In genomic region chr1:185187135-185187785, GRCm38 (mm10) we compare ENCODE assay signal across 8 mouse cellular contexts. TPM values are rescaled to one million over a fixed set of nuclear protein-coding genes. Genes with fewer than 3 reads are reported as not detected.
DNase-seq lines count a peak whose midpoint lies in the region; ATAC-seq lines count a peak whose summit lies in the region.

No protein-coding gene starts in this region.

- no peak overlapping the region for H3K27ac ChIP-seq in limb, embryonic 11.5 days (replicated peaks; ENCODE audit: low read depth, low read length)
- no peak overlapping the region for H3K27ac ChIP-seq in limb, embryonic 10.5 days
- H3K27ac ChIP-seq in forebrain, embryonic 12.5 days = no peak overlapping the region

- WGBS in limb, embryonic 11.5 days = 73% methylated on average over 13 of the region's 13 CpGs
- 67% methylated on average over 13 of the region's 13 CpGs for WGBS in limb, embryonic 10.5 days
- 66% methylated on average over 13 of the region's 13 CpGs for WGBS in forebrain, embryonic 12.5 days

- no peak overlapping the region for H3K4me2 ChIP-seq in limb, embryonic 11.5 days (ENCODE audit: low read depth, severe bottlenecking)
- H3K4me2 ChIP-seq in forebrain, embryonic 12.5 days = no peak overlapping the region

- no peak overlapping the region for H3K9ac ChIP-seq in limb, embryonic 11.5 days (ENCODE audit: low read length)
- no peak overlapping the region for H3K9ac ChIP-seq in forebrain, embryonic 12.5 days

- no peaks in the 10 kb centered on the region for H3K9me3 ChIP-seq in limb, embryonic 11.5 days (ENCODE audit: control insufficient read depth, low read length)
- no peaks in the 10 kb centered on the region for H3K9me3 ChIP-seq in limb, embryonic 10.5 days (replicated peaks)
- no peaks in the 10 kb centered on the region for H3K9me3 ChIP-seq in forebrain, embryonic 12.5 days

- no peak overlapping the region for H3K4me3 ChIP-seq in limb, embryonic 11.5 days (ENCODE audit: low read depth, low read length)
- H3K4me3 ChIP-seq in limb, embryonic 10.5 days = no peak overlapping the region
- no peak overlapping the region for H3K4me3 ChIP-seq in forebrain, embryonic 12.5 days (replicated peaks)

- no peaks in the 10 kb centered on the region for H3K27me3 ChIP-seq in limb, embryonic 11.5 days (ENCODE audit: control insufficient read depth, insufficient read depth, low read length)
- no peaks in the 10 kb centered on the region for H3K27me3 ChIP-seq in limb, embryonic 10.5 days (ENCODE audit: low read depth, poor library complexity, severe bottlenecking)
- H3K27me3 ChIP-seq in forebrain, embryonic 12.5 days = no peaks in the 10 kb centered on the region

- no peaks in the 10 kb centered on the region for H3K4me1 ChIP-seq in limb, embryonic 11.5 days (ENCODE audit: control insufficient read depth, insufficient read depth, low read length)
- peaks cover 12% of the 10 kb centered on the region for H3K4me1 ChIP-seq in limb, embryonic 10.5 days
- peaks cover 5% of the 10 kb centered on the region; the same call in 1 of the 2 replicates for H3K4me1 ChIP-seq in forebrain, embryonic 12.5 days

- ATAC-seq in cerebellum, adult (ENCODE audit: insufficient number of reproducible peaks, low FRiP score, low TSS enrichment) = 0 out of 2 replicates have a peak, but pooled peaks have one; percentile 45
- ATAC-seq in limb, embryonic 11.5 days (ENCODE audit: insufficient number of reproducible peaks, low FRiP score, low TSS enrichment, low read depth) = no peak
- 0 out of 2 replicates have a peak, but pooled peaks have one; percentile 33 for ATAC-seq in forebrain, embryonic 12.5 days (ENCODE audit: low FRiP score)

- DNase-seq in cerebellum, postnatal 36 days = no peak
- DNase-seq in limb, embryonic 11.5 days (ENCODE audit: low spot score) = peak; percentile 32
- no peak for DNase-seq in limb, embryonic 10.5 days (ENCODE audit: low spot score)
- DNase-seq in lung, postnatal 10 days = peak; percentile 81
- DNase-seq in thymus, postnatal 25 days = no peak
- DNase-seq in urinary bladder, adult 2 months (ENCODE audit: low spot score) = no peak

- no peaks in the 10 kb centered on the region for H3K36me3 ChIP-seq in limb, embryonic 11.5 days (ENCODE audit: control insufficient read depth, insufficient read depth, low read length)
- no peaks in the 10 kb centered on the region for H3K36me3 ChIP-seq in limb, embryonic 10.5 days
- H3K36me3 ChIP-seq in forebrain, embryonic 12.5 days (replicated peaks) = no peaks in the 10 kb centered on the region

RNA-seq across cellular contexts. Expression of gene Rab3gap2, which starts 16.7 kb away (rescaled TPM):
- polyA plus RNA-seq in limb, embryonic 11.5 days (2014; fragmentation: Nextera tagmentation; extraction: Ambion mirVana) = 22.0 and 25.0 TPM in 2 replicates
- 17.7 and 20.6 TPM in 2 replicates for polyA plus RNA-seq in limb, embryonic 10.5 days (2016; fragmentation: Nextera tagmentation; extraction: Ambion mirVana)
- polyA plus RNA-seq in forebrain, embryonic 12.5 days (2016; fragmentation: Nextera tagmentation; extraction: Ambion mirVana) = 24.0 and 24.5 TPM in 2 replicates
- polyA plus RNA-seq in urinary bladder, adult 2 months (2012; rRNA removed) = 24.9 and 26.7 TPM in 2 replicates

Comparison
In these comparisons a context has a peak if more than half of its experiments do, and no peak if none do; other contexts are left out.
1. DNase-seq: peak in limb, embryonic 11.5 days (single experiment) and lung, postnatal 10 days (single experiment); none in cerebellum, postnatal 36 days (0 of 2), limb, embryonic 10.5 days (single experiment), thymus, postnatal 25 days (single experiment) and urinary bladder, adult 2 months (single experiment).